Mouse (Mus musculus) heart, embryonic 16.5 days (tissue): Measurements from ENCODE around the gene Cers1. TPM values are rescaled to one million over a fixed set of nuclear protein-coding genes. Genes with fewer than 3 reads are reported as not detected.

Source experiments
- ATAC-seq: fragments of 200-750 bp; cut with Nextera tagmentation; replicated peaks from 2 replicates; pipeline ENCODE4 v1.8.0; 2017; ENCODE audit warnings: moderate number of reproducible peaks; ENCODE audit not compliant: insufficient read depth, low FRiP score; ENCODE audit errors: extremely low read depth
- H3K27ac ChIP-seq: fragments of 300-500 bp; sonication (generic); 2 replicates; pipeline ENCODE4 v1.5.1; 2014; ENCODE audit warnings: mild to moderate bottlenecking, low read length, control low read depth, moderate library complexity
- H3K27me3 ChIP-seq: fragments of 300-500 bp; sonication (generic); 2 replicates; pipeline ENCODE4 v1.6.1; 2014; ENCODE audit warnings: low read length, mixed read lengths; ENCODE audit not compliant: control insufficient read depth, insufficient read depth
- H3K36me3 ChIP-seq: fragments of 300-500 bp; sonication (generic); 2 replicates; pipeline ENCODE4 v1.6.1; 2014; ENCODE audit not compliant: control insufficient read depth, insufficient read depth
- H3K4me1 ChIP-seq: fragments of 300-500 bp; sonication (generic); 2 replicates; pipeline ENCODE4 v1.6.1; 2014; ENCODE audit warnings: low read length, mixed read lengths; ENCODE audit not compliant: control insufficient read depth, insufficient read depth
- H3K4me2 ChIP-seq: fragments of 300-500 bp; sonication (generic); 2 replicates; pipeline ENCODE4 v1.6.1; 2014; ENCODE audit warnings: low read depth, mild to moderate bottlenecking, control low read depth, low read length
- H3K4me3 ChIP-seq: fragments of 300-500 bp; sonication (generic); 2 replicates; pipeline ENCODE4 v1.5.1; 2014; ENCODE audit warnings: mild to moderate bottlenecking, control low read depth, low read length
- H3K9ac ChIP-seq: fragments of 300-500 bp; sonication (generic); 2 replicates; pipeline ENCODE4 v1.6.1; 2014; ENCODE audit warnings: low read length, control low read depth
- H3K9me3 ChIP-seq: fragments of 300-500 bp; sonication (generic); replicated peaks from 2 replicates; pipeline ENCODE4 v1.6.1; 2016; ENCODE audit warnings: low read length; ENCODE audit not compliant: control insufficient read depth
- WGBS: fragments of 180-500 bp; shearing (Covaris S2); extraction: QIAGEN DNeasy Blood & Tissue Kit; methylation state at CpG from one replicate; pipeline ENCODE4 v1.1.7; 2014; 5-methylcytosine and 5-hydroxymethylcytosine counted together
- polyA plus RNA-seq: library from polyadenylated mRNA; unstranded; fragments of >200 nt; fragmentation: Nextera tagmentation; extraction: Ambion mirVana; gene quantifications from 2 replicates; pipeline ENCODE4 v1.2.1, GENCODE M21; 2015

The Cers1 gene
- polyA plus RNA-seq, 1 experiment from 2014 or later: 1.3 TPM

- ATAC-seq: no peak
- Histone ChIP-seq H3K4me2 (no peak overlapping the region), H3K9me3 (no peaks in the 10 kb centered on the region), H3K27me3 (no peaks in the 10 kb centered on the region), H3K4me1 (no peaks in the 10 kb centered on the region), H3K4me3 (no peak overlapping the region), H3K9ac (no peak overlapping the region), H3K36me3 (peaks cover 43% of the 10 kb centered on the region), H3K27ac (no peak overlapping the region)
- WGBS: 91% methylated on average over 14 of the region's 14 CpGs
These were observed 26.4 kb downstream of the Cers1 start for GRCm38 (mm10) chr8:70342007-70342406.

GRCm38 (mm10) chr8:70343076-70343475 is 27.5 kb downstream of the Cers1 start:
- WGBS: 80% methylated on average over 7 of the region's 7 CpGs
- Histone ChIP-seq H3K4me1 (no peaks in the 10 kb centered on the region), H3K4me2 (no peak overlapping the region), H3K9ac (no peak overlapping the region), H3K36me3 (peaks cover 33% of the 10 kb centered on the region), H3K27me3 (no peaks in the 10 kb centered on the region), H3K9me3 (no peaks in the 10 kb centered on the region), H3K4me3 (no peak overlapping the region), H3K27ac (no peak overlapping the region)
- ATAC-seq: no peak

- H3K27me3 ChIP-seq: no peaks in the 10 kb centered on the region
- no peak overlapping the region for H3K4me2 ChIP-seq
- 0 out of 2 replicates have a peak, but pooled peaks have one; percentile 46 for ATAC-seq
- H3K9me3 ChIP-seq: no peaks in the 10 kb centered on the region
- WGBS: 59% methylated on average over 6 of the region's 6 CpGs
- no peak overlapping the region for H3K27ac ChIP-seq
- H3K4me3 ChIP-seq: no peak overlapping the region
- H3K9ac ChIP-seq: no peak overlapping the region
- peaks cover 28% of the 10 kb centered on the region for H3K36me3 ChIP-seq
- 0 out of 2 replicates have a peak, but pooled peaks cover 2% of the 10 kb centered on the region for H3K4me1 ChIP-seq
These were observed 28.1 kb downstream of the Cers1 start for GRCm38 (mm10) chr8:70343696-70344095.

DNA sequence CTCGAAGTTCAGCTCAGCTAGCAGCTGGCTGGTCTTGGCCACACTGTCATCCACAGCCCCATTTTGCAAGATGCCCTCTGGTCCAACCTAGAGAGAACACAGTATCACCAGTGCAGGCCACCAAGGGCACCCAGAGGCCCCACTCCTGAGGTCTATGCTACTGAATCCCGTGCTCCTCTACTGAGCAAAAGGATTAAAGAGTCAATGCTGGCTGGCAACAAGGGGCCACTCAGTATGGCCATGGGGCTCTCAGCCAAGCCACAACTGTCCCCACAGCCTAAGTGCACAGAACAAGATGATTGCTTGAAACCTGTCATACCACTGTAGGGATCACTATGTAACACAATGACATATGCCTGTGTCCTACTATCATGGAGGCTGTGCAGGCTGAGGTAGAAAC is 28.7 kb downstream of the Cers1 start:
- Histone ChIP-seq H3K4me3 (no peak overlapping the region), H3K4me2 (no peak overlapping the region), H3K36me3 (peaks cover 23% of the 10 kb centered on the region), H3K27me3 (no peaks in the 10 kb centered on the region), H3K9ac (no peak overlapping the region), H3K4me1 (0 out of 2 replicates have a peak, but pooled peaks cover 2% of the 10 kb centered on the region), H3K27ac (no peak overlapping the region), H3K9me3 (no peaks in the 10 kb centered on the region)
- no peak for ATAC-seq
- WGBS: 85% methylated on average over 2 of the region's 2 CpGs

DNA sequence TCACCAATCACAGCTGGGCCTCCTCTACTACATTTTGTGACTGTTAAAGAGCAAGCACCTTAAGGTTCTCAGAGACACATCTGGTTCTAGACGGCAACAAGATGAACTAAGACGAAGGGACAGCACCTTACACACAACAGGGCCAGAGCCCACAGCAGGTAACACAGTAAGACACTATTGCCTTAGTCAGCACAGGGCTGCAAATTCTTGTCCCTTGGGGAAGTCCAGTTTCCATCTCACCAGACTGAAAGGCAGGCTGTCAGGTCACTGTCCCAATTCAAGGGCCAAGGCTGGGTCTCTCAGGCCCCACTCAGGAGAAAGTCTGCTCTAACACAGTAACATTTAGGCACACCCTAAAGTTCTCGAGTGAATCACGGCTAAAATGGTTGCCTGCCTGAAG is 31.9 kb downstream of the Cers1 start:
- ATAC-seq: no peak
- Histone ChIP-seq H3K9ac (no peak overlapping the region), H3K4me1 (peaks cover 27% of the 10 kb centered on the region), H3K36me3 (peaks cover 9% of the 10 kb centered on the region), H3K4me2 (no peak overlapping the region), H3K27ac (no peak overlapping the region), H3K9me3 (no peaks in the 10 kb centered on the region), H3K4me3 (no peak overlapping the region), H3K27me3 (no peaks in the 10 kb centered on the region)
- WGBS: 81% methylated on average over 4 of the region's 4 CpGs

- Histone ChIP-seq H3K4me3 (no peak overlapping the region), H3K9ac (no peak overlapping the region), H3K27me3 (no peaks in the 10 kb centered on the region), H3K9me3 (no peaks in the 10 kb centered on the region), H3K27ac (no peak overlapping the region), H3K36me3 (peaks cover 7% of the 10 kb centered on the region), H3K4me2 (no peak overlapping the region), H3K4me1 (peaks cover 27% of the 10 kb centered on the region)
- 64% methylated on average over 1 of the region's 1 CpGs for WGBS
- ATAC-seq: no peak
These were observed 32.4 kb downstream of the Cers1 start for GRCm38 (mm10) chr8:70347860-70348420.

GRCm38 (mm10) chr8:70351035-70351999 is 35.7 kb downstream of the Cers1 start:
- no peak for ATAC-seq
- H3K36me3 ChIP-seq: peaks cover 4% of the 10 kb centered on the region
- H3K27me3 ChIP-seq: no peaks in the 10 kb centered on the region
- H3K9me3 ChIP-seq: no peaks in the 10 kb centered on the region
- WGBS: 48% methylated on average over 15 of the region's 15 CpGs
- peak overlapping the region; percentile 97 for H3K9ac ChIP-seq
- H3K27ac ChIP-seq: no peak overlapping the region
- peaks cover 31% of the 10 kb centered on the region for H3K4me1 ChIP-seq
- H3K4me3 ChIP-seq: peak overlapping the region; percentile 98
- H3K4me2 ChIP-seq: peak overlapping the region; percentile 88

DNA sequence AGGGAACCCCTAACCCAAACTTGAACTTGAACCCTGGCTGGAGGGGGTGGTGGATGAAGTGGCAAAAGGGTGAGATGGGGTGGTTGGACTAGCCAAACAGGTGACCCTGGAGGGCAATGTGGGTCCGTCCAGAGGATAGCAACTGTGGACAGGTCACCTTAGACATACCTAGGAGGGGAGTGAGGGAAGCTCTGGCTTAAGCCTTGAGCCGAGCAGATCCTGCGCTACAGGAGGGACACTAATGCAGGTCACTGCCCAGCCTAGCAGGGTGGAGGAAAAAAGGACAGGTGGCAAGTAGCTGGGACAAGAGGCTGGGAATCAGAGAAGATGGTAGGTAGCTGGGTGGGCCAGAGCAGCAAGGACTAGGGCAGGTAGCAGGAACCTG is 36.4 kb downstream of the Cers1 start:
- Histone ChIP-seq H3K9ac (peak overlapping the region; percentile 97), H3K27ac (no peak overlapping the region), H3K4me3 (peak overlapping the region; percentile 98), H3K4me2 (peak overlapping the region; percentile 88), H3K4me1 (peaks cover 31% of the 10 kb centered on the region), H3K9me3 (no peaks in the 10 kb centered on the region), H3K27me3 (no peaks in the 10 kb centered on the region), H3K36me3 (no peaks in the 10 kb centered on the region)
- ATAC-seq: no peak
- 18% methylated on average over 3 of the region's 3 CpGs for WGBS

DNA sequence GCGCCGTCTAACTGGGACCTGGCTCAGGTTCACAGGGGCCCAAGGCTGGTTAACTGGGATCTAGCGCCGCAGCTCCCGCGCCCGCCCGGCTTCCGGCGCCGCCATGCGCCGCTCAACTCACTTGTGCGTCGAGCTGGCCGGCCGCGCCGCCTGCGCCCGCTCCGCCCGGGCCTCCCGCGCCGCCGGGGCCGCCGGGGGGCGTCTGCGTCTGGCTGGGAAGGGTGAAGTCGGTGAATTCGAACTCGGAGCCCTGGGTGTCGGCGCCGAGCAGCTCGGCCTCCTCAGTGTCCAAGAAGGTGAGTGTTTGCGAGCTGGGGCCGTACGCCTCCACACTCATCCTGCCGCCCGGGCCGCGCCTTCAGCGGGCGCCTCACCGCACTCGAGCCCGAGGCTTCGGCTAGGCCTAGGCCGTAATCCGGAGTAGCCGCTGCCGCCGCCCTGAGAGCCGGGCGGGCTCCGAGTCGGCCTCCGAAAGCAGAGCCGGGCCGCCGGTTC is 37.1 kb downstream of the Cers1 start:
- peak overlapping the region; percentile 97 for H3K9ac ChIP-seq
- H3K4me1 ChIP-seq: peaks cover 31% of the 10 kb centered on the region
- under 1% methylated on average over 64 of the region's 64 CpGs for WGBS
- H3K4me2 ChIP-seq: peak overlapping the region; percentile 88
- no peaks in the 10 kb centered on the region for H3K36me3 ChIP-seq
- H3K9me3 ChIP-seq: no peaks in the 10 kb centered on the region
- H3K27ac ChIP-seq: peak overlapping the region; percentile 89
- peak; percentile 31 for ATAC-seq
- peak overlapping the region; percentile 98 for H3K4me3 ChIP-seq
- no peaks in the 10 kb centered on the region for H3K27me3 ChIP-seq
